Mouse (Mus musculus) hindbrain, embryonic 14.5 days (tissue): ENCODE data around the gene Hist3h2ba. TPM values are rescaled to one million over a fixed set of nuclear protein-coding genes. Genes with fewer than 3 reads are reported as not detected.
A peak's percentile ranks its signal among the peaks of the same experiment; 100 is the strongest.

Source experiments
- ATAC-seq: fragments of 200-750 bp; cut with Nextera tagmentation; 2 replicates; pipeline ENCODE4 v1.8.0; 2017; ENCODE audit warnings: moderate number of reproducible peaks, mild to moderate bottlenecking, moderate TSS enrichment, moderate library complexity; ENCODE audit not compliant: low FRiP score
- DNase-seq: peaks from one replicate; pipeline ENCODE4 v3.0.0-alpha.2; 2015; ENCODE audit warnings: low spot score
- H3K27ac ChIP-seq: fragments of 300-500 bp; sonication (generic); 2 replicates; pipeline ENCODE4 v1.5.1; 2014; ENCODE audit warnings: mild to moderate bottlenecking, moderate library complexity
- H3K27me3 ChIP-seq: fragments of 300-500 bp; sonication (generic); 2 replicates; pipeline ENCODE4 v1.6.1; 2014; ENCODE audit warnings: mild to moderate bottlenecking, low read length, mixed read lengths; ENCODE audit not compliant: control insufficient read depth, insufficient read depth
- H3K36me3 ChIP-seq: fragments of 300-500 bp; sonication (generic); replicated peaks from 2 replicates; pipeline ENCODE4 v1.6.1; 2014; ENCODE audit not compliant: control insufficient read depth, insufficient read depth
- H3K4me1 ChIP-seq: fragments of 300-500 bp; sonication (generic); replicated peaks from 2 replicates; pipeline ENCODE4 v1.6.1; 2014; ENCODE audit warnings: antibody characterized with exemption, low read length, mixed read lengths; ENCODE audit not compliant: control insufficient read depth, insufficient read depth
- H3K4me2 ChIP-seq: fragments of 300-500 bp; sonication (generic); replicated peaks from 2 replicates; pipeline ENCODE4 v1.6.1; 2014; ENCODE audit warnings: mild to moderate bottlenecking, moderate library complexity
- H3K4me3 ChIP-seq: fragments of 300-500 bp; sonication (generic); replicated peaks from 2 replicates; pipeline ENCODE4 v1.5.1; 2014; ENCODE audit warnings: mild to moderate bottlenecking, low read length
- H3K9ac ChIP-seq: fragments of 300-500 bp; sonication (generic); 2 replicates; pipeline ENCODE4 v1.6.1; 2014
- H3K9me3 ChIP-seq: fragments of 300-500 bp; sonication (generic); 2 replicates; pipeline ENCODE4 v1.6.1; 2016; ENCODE audit warnings: low read length; ENCODE audit not compliant: control insufficient read depth
- WGBS: fragments of 180-500 bp; shearing (Covaris S2); extraction: QIAGEN DNeasy Blood & Tissue Kit; methylation state at CpG from one replicate; pipeline ENCODE4 v1.1.7; 2014; 5-methylcytosine and 5-hydroxymethylcytosine counted together
- polyA plus RNA-seq: library from polyadenylated mRNA; unstranded; fragments of >200 nt; fragmentation: Nextera tagmentation; extraction: Ambion mirVana; gene quantifications from 2 replicates; pipeline ENCODE4 v1.2.1, GENCODE M21; 2014

The Hist3h2ba gene
- polyA plus RNA-seq, 1 experiment from 2014 or later, result 138 TPM

DNA sequence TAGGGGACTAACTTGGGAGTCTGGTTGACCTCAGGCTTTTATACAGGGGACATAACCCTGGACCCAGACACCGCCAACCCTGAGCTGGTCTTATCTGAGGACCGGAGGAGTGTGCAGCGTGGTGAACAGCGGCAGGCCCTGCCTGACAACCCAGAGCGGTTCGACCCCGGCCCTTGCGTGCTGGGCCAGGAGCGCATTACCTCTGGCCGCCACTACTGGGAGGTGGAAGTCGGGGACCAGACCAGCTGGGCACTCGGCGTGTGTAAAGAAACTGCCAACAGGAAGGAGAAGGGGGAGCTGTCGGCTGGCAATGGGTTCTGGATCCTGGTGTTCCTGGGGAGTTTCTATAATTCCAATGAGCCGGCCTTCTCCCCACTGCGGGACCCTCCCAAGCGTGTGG is 41.4 kb downstream of the Hist3h2ba start:
- Histone ChIP-seq H3K9me3 (no peaks in the 10 kb centered on the region), H3K27ac (no peak overlapping the region), H3K9ac (no peak overlapping the region), H3K4me3 (no peak overlapping the region), H3K36me3 (peaks cover 68% of the 10 kb centered on the region), H3K4me2 (no peak overlapping the region), H3K4me1 (0 out of 2 replicates have a peak, but pooled peaks cover 3% of the 10 kb centered on the region), H3K27me3 (peaks cover 3% of the 10 kb centered on the region; the same call in 1 of the 2 replicates)
- DNase-seq, result no peak
- 90% methylated on average over 17 of the region's 17 CpGs for WGBS
- no peak for ATAC-seq

DNA sequence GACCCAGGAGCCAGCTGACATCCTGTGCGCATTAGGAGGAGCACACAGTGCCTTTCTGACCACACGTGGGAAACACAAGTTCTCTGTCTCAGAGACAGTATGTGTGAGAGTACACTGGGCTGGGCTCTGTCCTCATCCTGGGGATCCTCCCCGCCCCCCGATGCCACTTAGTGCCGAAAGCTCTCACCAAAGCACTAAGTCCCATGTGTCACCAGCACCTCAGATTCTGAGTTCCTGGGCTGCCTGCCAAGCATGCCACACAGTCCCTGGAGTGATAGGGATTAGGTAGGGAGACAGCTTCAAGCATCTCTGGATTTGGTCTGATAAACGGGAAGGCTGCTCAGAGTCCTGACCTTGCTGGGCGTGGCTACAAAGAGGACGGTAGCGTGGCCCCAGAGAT is 42.1 kb downstream of the Hist3h2ba start:
- no peak overlapping the region for H3K9ac ChIP-seq
- no peak for ATAC-seq
- DNase-seq, result no peak
- H3K9me3 ChIP-seq, result no peaks in the 10 kb centered on the region
- no peak overlapping the region for H3K27ac ChIP-seq
- 0 out of 2 replicates have a peak, but pooled peaks cover 3% of the 10 kb centered on the region for H3K4me1 ChIP-seq
- H3K4me3 ChIP-seq, result no peak overlapping the region
- 87% methylated on average over 9 of the region's 9 CpGs for WGBS
- H3K4me2 ChIP-seq, result no peak overlapping the region
- H3K27me3 ChIP-seq, result peaks cover 8% of the 10 kb centered on the region; the same call in 1 of the 2 replicates
- H3K36me3 ChIP-seq, result peaks cover 62% of the 10 kb centered on the region

DNA sequence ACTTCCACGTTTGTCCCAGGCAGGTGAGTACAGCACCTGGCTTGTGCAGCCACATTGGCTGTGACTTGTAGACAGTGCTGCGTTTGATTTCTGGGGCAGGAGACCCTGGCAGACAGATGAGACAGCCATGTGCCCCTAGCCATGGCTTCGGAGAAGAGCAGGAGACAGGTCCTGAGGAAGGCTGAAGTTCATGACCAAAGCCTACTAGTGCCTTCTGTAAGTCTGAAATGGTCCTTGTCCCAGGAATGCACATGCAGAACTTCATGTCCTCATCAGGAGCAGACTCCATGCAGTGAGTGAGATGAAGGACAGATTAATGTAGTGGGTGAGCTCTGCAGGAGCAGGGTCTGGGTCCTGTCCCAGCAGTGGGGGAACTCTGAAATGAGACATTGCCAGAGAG is 43.2 kb downstream of the Hist3h2ba start:
- WGBS, result 90% methylated on average over 3 of the region's 3 CpGs
- H3K9me3 ChIP-seq, result no peaks in the 10 kb centered on the region
- ATAC-seq, result no peak
- no peak overlapping the region for H3K4me3 ChIP-seq
- H3K9ac ChIP-seq, result no peak overlapping the region
- no peak for DNase-seq
- H3K36me3 ChIP-seq, result peaks cover 50% of the 10 kb centered on the region
- peaks cover 8% of the 10 kb centered on the region; the same call in 1 of the 2 replicates for H3K27me3 ChIP-seq
- no peak overlapping the region for H3K4me2 ChIP-seq
- no peak overlapping the region for H3K27ac ChIP-seq
- 0 out of 2 replicates have a peak, but pooled peaks cover 3% of the 10 kb centered on the region for H3K4me1 ChIP-seq

DNA sequence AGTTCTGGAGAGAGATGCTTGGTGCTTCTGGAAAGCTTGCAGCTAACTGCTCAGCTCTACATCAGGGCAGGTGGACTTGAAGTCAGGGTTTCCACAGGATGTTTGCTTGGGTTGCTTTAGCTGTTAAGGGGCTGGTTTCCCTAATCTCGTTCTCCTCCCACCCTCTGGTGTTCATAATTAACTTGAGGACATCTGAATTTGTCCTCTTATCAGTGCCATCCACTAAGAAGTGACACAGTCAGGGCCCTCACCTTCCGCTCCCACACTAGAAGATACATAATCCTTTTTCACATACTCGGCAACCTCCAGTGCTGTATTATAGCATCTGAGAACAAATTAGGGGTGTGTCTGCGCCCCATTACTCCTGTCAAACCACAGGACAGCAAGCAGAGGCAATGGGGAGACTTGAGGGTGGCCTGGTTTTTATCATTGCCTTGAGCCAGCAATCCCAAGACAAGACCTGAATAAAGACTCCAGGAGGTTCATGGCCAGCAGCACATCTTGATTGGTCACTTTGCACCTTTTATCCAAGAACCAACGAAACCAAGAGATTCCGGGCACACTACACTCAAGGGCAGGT is 44.5 kb downstream of the Hist3h2ba start:
- Histone ChIP-seq H3K4me2 (no peak overlapping the region), H3K27me3 (peaks cover 8% of the 10 kb centered on the region; the same call in 1 of the 2 replicates), H3K9me3 (no peaks in the 10 kb centered on the region), H3K4me3 (no peak overlapping the region), H3K27ac (no peak overlapping the region), H3K9ac (no peak overlapping the region), H3K4me1 (0 out of 2 replicates have a peak, but pooled peaks cover 3% of the 10 kb centered on the region), H3K36me3 (peaks cover 38% of the 10 kb centered on the region)
- DNase-seq (no peak), ATAC-seq (no peak)
- 87% methylated on average over 6 of the region's 6 CpGs for WGBS

DNA sequence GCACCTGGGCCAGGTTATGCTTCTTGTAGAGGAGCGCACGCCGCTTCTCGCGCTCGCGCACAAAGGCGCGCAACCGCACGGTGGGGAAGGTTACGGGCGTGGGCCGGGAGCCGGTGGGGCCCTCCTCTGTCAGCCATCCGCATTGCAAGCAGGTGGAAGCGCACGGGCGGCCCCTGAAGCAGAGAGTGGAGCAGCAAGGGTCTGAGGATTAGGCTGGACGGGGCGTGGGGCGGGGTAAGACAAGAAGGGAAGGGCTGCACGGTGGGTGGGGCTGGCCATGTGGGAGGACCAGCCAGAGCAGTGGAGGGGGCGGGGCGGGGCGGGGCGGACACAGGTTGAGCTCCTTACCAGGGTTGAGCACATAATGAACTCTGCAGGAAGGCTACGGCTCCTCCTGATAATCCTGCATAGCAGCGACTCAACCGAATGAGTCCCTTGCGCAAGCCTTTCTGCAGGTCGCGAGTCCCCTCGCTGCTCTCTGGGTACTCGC is 45.7 kb downstream of the Hist3h2ba start:
- peak; percentile 72 for ATAC-seq
- H3K4me2 ChIP-seq, result peak overlapping the region; percentile 67
- peaks cover 26% of the 10 kb centered on the region for H3K36me3 ChIP-seq
- DNase-seq, result peak; percentile 55
- H3K9me3 ChIP-seq, result no peaks in the 10 kb centered on the region
- H3K27me3 ChIP-seq, result peaks cover 8% of the 10 kb centered on the region; the same call in 1 of the 2 replicates
- H3K4me3 ChIP-seq, result peak overlapping the region; percentile 40
- peak overlapping the region; percentile 65 for H3K9ac ChIP-seq
- H3K4me1 ChIP-seq, result 0 out of 2 replicates have a peak, but pooled peaks cover 3% of the 10 kb centered on the region
- 1% methylated on average over 30 of the region's 35 CpGs for WGBS
- no peak overlapping the region for H3K27ac ChIP-seq

DNA sequence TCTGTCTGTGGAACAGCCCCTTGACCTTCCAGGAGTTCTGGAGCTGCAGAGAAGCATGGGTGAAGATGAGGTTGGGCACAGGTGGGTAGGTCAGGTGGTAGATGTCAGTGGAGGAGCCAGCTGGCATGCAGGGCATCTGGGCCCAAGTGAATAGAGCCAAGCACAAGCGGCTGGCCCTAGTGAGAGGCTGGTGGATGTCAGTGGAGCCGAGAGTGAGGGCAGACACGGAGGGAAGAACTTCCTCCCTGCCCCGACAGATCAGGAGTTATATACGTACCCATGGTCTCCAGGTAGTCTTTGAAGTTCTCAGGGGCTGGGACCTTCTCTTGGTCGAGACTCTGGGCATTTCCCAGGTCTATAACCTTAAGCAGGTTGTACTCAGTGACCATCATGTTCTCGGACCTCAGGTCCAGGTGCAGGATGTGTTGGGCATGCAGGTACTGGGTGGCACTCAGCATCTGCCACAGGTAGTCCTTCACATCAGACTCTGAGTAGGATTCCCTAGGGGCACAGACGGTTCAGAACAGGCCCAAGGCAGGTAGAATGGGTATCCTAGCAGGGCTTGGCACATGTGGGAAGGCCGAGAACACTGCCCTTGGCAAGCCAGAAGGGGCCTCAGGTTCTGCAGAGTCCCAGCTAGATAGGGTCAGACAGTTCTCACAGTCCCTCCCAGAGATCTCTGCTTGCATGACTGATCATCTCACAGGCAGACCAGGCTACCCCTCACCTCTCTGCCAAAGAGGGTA is 46.5 kb downstream of the Hist3h2ba start:
- Histone ChIP-seq H3K4me2 (peak overlapping the region; percentile 67), H3K4me3 (no peak overlapping the region; the same call in 1 of the 2 replicates), H3K9me3 (no peaks in the 10 kb centered on the region), H3K36me3 (peaks cover 17% of the 10 kb centered on the region), H3K27ac (no peak overlapping the region), H3K4me1 (0 out of 2 replicates have a peak, but pooled peaks cover 3% of the 10 kb centered on the region), H3K9ac (no peak overlapping the region), H3K27me3 (peaks cover 8% of the 10 kb centered on the region; the same call in 1 of the 2 replicates)
- 72% methylated on average over 9 of the region's 9 CpGs for WGBS
- ATAC-seq (no peak), DNase-seq (no peak)

DNA sequence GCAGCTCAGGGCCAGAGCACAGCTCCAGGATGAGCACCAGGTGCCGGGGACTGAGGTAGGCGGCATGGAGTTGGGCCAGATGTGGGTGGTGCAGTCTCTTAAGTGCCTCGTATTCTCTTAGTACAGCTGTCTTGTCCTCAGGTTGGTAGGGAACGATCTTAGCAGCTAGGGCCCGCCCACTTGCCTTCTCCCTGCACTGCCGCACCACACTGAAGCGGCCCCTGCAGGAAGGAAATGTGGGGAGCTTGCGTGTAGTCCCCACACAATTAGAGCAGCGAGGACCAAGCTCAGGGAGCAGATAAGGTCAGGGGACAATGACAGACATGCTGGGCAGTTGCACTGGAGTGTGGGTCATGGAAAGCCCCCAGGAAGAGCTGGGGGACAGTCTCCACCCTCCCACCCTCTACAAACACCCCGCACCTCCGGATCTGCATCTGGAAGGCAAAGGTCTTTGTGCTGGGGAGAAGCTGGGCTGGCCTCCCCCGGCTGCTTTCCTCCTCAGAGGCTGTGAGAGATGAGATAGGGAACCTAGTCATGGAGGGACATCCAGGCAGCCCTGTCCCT is 47.2 kb downstream of the Hist3h2ba start:
- DNase-seq (no peak), ATAC-seq (no peak)
- WGBS, result 58% methylated on average over 12 of the region's 12 CpGs
- no peaks in the 10 kb centered on the region for H3K9me3 ChIP-seq
- no peak overlapping the region for H3K27ac ChIP-seq
- H3K4me2 ChIP-seq, result no peak overlapping the region
- H3K27me3 ChIP-seq, result peaks cover 8% of the 10 kb centered on the region; the same call in 1 of the 2 replicates
- peaks cover 11% of the 10 kb centered on the region for H3K36me3 ChIP-seq
- H3K4me1 ChIP-seq, result 0 out of 2 replicates have a peak, but pooled peaks cover 3% of the 10 kb centered on the region
- H3K9ac ChIP-seq, result no peak overlapping the region
- no peak overlapping the region for H3K4me3 ChIP-seq

DNA sequence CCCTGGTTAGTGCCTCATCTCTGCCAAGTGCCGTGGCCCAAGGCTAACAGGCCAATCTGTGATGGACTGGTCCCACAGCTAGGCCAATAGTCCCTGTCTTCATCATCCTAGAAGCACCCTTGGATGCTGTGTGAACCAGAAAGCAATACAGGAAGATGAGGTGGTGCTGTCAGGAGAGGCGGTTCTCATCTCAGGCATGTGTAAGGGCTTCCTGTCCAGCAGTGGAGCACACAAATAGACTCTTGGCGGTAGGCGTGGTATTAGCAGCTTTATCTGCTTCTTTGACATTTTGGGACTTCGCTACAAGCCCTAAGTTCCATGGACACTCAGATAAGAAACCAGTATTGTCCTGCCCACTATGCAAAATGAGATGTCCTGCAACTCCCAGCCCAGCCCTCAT is 48.8 kb downstream of the Hist3h2ba start:
- Histone ChIP-seq H3K4me3 (no peak overlapping the region), H3K4me1 (0 out of 2 replicates have a peak, but pooled peaks cover 3% of the 10 kb centered on the region), H3K4me2 (no peak overlapping the region), H3K27me3 (peaks cover 8% of the 10 kb centered on the region; the same call in 1 of the 2 replicates), H3K27ac (no peak overlapping the region), H3K9me3 (no peaks in the 10 kb centered on the region), H3K9ac (no peak overlapping the region), H3K36me3 (no peaks in the 10 kb centered on the region)
- ATAC-seq, result no peak
- 93% methylated on average over 5 of the region's 5 CpGs for WGBS
- no peak for DNase-seq
